Mouse (Mus musculus) limb, embryonic 14.5 days (tissue): Measurements from ENCODE around the gene Col4a3. TPM values are rescaled to one million over a fixed set of nuclear protein-coding genes. Genes with fewer than 3 reads are reported as not detected.

Source experiments
- ATAC-seq: fragments of 200-750 bp; cut with Nextera tagmentation; 2 replicates; pipeline ENCODE4 v1.8.0; 2017; ENCODE audit warnings: low read depth, moderate number of reproducible peaks, moderate TSS enrichment; ENCODE audit not compliant: low FRiP score
- DNase-seq: peaks from one replicate; pipeline ENCODE4 v3.0.0-alpha.2; 2015; ENCODE audit warnings: low spot score
- H3K27ac ChIP-seq: fragments of 300-500 bp; sonication (generic); replicated peaks from 2 replicates; pipeline ENCODE4 v1.5.1; 2014; ENCODE audit warnings: low read depth, mild to moderate bottlenecking, low read length, moderate library complexity, mixed read lengths
- H3K27me3 ChIP-seq: fragments of 300-500 bp; sonication (generic); 2 replicates; pipeline ENCODE4 v1.6.1; 2014; ENCODE audit warnings: low read length, mixed read lengths; ENCODE audit not compliant: control insufficient read depth, insufficient read depth
- H3K36me3 ChIP-seq: fragments of 300-500 bp; sonication (generic); 2 replicates; pipeline ENCODE4 v1.6.1; 2014; ENCODE audit warnings: mild to moderate bottlenecking, low read length, moderate library complexity, mixed read lengths; ENCODE audit not compliant: control insufficient read depth, insufficient read depth
- H3K4me1 ChIP-seq: fragments of 300-500 bp; sonication (generic); 2 replicates; pipeline ENCODE4 v1.6.1; 2014; ENCODE audit warnings: antibody characterized with exemption, low read length, mixed read lengths; ENCODE audit not compliant: control insufficient read depth, insufficient read depth
- H3K4me2 ChIP-seq: fragments of 300-500 bp; sonication (generic); replicated peaks from 2 replicates; pipeline ENCODE4 v1.6.1; 2014; ENCODE audit warnings: low read depth, mild to moderate bottlenecking, low read length, moderate library complexity; ENCODE audit not compliant: severe bottlenecking
- H3K4me3 ChIP-seq: fragments of 300-500 bp; sonication (generic); replicated peaks from 2 replicates; pipeline ENCODE4 v1.5.1; 2014; ENCODE audit warnings: low read length
- H3K9ac ChIP-seq: fragments of 300-500 bp; sonication (generic); 2 replicates; pipeline ENCODE4 v1.6.1; 2014; ENCODE audit warnings: mild to moderate bottlenecking, low read depth, low read length, moderate library complexity; ENCODE audit not compliant: severe bottlenecking
- H3K9me3 ChIP-seq: fragments of 300-500 bp; sonication (generic); 2 replicates; pipeline ENCODE4 v1.6.1; 2016; ENCODE audit warnings: low read length; ENCODE audit not compliant: control insufficient read depth
- POLR2A ChIP-seq: fragments of 200-500 bp; IDR thresholded peaks from 2 replicates; pipeline ENCODE4 v1.8.0; 2012; ENCODE audit warnings: inconsistent platforms, mild to moderate bottlenecking, moderate library complexity, borderline replicate concordance; ENCODE audit not compliant: insufficient read depth, insufficient read length; ENCODE audit errors: extremely low read depth
- WGBS: fragments of 180-500 bp; shearing (Covaris S2); extraction: QIAGEN DNeasy Blood & Tissue Kit; methylation state at CpG from one replicate; pipeline ENCODE4 v1.1.7; 2014; 5-methylcytosine and 5-hydroxymethylcytosine counted together
- polyA plus RNA-seq, 2 experiments: library from polyadenylated mRNA; depleted of rRNA in 1 of 2; stranded (reverse) in 1 of 2; unstranded in 1 of 2; fragments of >200 nt; fragmentation: Nextera tagmentation in 1 of 2; extraction: Ambion mirVana in 1 of 2; gene quantifications; 2 replicates each; pipeline versions ENCODE4 v1.2.1 to v1.2.3; 2012 to 2014

Gene Col4a3
- polyA plus RNA-seq, 2 experiments = 0.03 to 0.04 TPM

DNA sequence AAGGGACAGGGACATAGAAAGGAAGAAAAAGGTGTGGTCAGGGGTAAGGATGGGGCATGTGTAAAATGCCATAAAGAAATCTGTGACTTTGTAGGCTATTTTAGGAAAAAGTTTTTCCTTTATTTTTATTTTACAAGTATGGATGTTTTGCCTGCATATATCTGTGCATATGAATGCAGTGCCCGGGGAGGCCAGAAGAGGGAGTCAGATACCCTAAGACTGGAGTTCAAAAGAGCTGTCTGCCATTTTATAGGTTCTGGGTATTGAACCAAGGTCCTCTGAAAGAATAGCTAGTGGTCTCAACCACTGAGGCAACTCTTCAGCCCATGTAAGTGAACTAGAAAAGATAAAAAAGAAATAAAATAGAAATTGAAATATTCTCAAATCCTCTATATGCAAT is 15.0 kb upstream of the Col4a3 start:
- Histone ChIP-seq H3K36me3 (no peaks in the 10 kb centered on the region), H3K27me3 (no peaks in the 10 kb centered on the region), H3K9ac (no peak overlapping the region), H3K4me3 (no peak overlapping the region), H3K27ac (no peak overlapping the region), H3K4me2 (no peak overlapping the region), H3K4me1 (no peaks in the 10 kb centered on the region), H3K9me3 (no peaks in the 10 kb centered on the region)
- no peak for DNase-seq
- TF ChIP-seq POLR2A = no peak
- 72% methylated on average over 1 of the region's 1 CpGs for WGBS
- no peak for ATAC-seq

DNA sequence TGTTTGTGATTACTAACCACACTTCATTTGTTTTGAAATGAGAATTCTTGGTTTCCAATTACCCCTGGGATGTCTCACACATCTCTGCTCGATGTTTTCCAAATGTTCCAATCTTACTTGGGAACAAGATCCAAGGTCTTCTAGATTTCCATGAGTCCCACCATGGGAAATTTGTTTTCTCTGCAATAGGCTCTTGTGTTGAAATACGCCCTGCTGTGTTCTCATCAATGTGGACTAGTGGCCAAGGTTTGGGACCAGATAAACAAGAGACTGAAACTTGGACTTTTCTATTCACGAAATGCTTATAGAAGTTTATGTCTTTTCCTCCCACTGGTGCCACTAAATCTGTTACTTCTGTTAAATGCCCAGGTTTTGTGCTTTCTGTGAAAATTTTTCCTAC is 11.0 kb upstream of the Col4a3 start:
- no peaks in the 10 kb centered on the region for H3K27me3 ChIP-seq
- H3K36me3 ChIP-seq = no peaks in the 10 kb centered on the region
- no peak for TF ChIP-seq POLR2A
- H3K4me1 ChIP-seq = peaks cover 4% of the 10 kb centered on the region; the same call in 1 of the 2 replicates
- no peak overlapping the region for H3K27ac ChIP-seq
- no peak for ATAC-seq
- no peaks in the 10 kb centered on the region for H3K9me3 ChIP-seq
- no peak overlapping the region for H3K4me2 ChIP-seq
- H3K4me3 ChIP-seq = no peak overlapping the region
- H3K9ac ChIP-seq = no peak overlapping the region
- no peak for DNase-seq
- WGBS = 82% methylated on average over 3 of the region's 3 CpGs

DNA sequence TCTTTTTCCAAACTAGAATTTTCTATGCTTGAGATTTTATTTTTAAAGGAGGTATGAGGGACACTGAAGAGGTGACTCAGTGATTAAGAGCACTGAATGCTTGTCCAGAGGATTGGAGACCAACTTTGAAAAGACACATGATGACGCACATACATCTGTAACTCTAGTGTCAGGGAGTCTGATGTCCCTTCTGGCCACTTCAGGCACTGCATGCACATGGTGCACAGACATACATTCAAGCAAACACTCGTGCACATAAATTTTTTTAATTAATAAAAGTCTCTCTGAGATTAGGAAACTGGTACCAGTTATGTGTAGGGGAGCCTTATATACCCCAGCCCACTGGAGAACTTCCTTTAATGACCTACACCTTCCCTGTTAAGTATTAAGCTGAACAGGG is 10.5 kb upstream of the Col4a3 start:
- Histone ChIP-seq H3K9me3 (no peaks in the 10 kb centered on the region), H3K27ac (no peak overlapping the region), H3K4me2 (no peak overlapping the region), H3K27me3 (no peaks in the 10 kb centered on the region), H3K4me1 (peaks cover 4% of the 10 kb centered on the region; the same call in 1 of the 2 replicates), H3K4me3 (no peak overlapping the region), H3K9ac (no peak overlapping the region), H3K36me3 (no peaks in the 10 kb centered on the region)
- 73% methylated on average over 2 of the region's 2 CpGs for WGBS
- DNase-seq = no peak
- no peak for TF ChIP-seq POLR2A
- no peak for ATAC-seq

DNA sequence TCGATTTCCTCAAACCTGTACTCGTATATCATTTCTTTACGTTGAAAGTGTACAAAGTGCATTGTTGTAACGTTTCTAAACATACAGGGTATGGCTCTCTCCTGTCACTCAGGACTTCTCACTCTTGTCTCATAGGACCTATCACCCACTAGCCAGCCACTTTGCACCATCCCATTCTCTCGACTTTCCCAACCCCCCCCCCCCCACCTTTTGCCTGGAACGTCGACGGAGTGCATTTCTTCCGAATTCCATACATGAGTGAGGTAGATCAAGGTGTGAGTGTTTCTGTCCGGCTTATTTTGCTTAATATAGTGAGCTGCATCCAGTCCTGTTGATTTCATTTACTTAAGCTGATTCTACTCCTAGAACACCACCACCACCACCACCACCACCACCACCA is 9.4 kb upstream of the Col4a3 start:
- no peak for DNase-seq
- WGBS = 85% methylated on average over 10 of the region's 10 CpGs
- H3K27ac ChIP-seq = no peak overlapping the region
- no peak for ATAC-seq
- H3K36me3 ChIP-seq = no peaks in the 10 kb centered on the region
- no peak overlapping the region for H3K4me3 ChIP-seq
- H3K9me3 ChIP-seq = no peaks in the 10 kb centered on the region
- peaks cover 4% of the 10 kb centered on the region; the same call in 1 of the 2 replicates for H3K4me1 ChIP-seq
- H3K9ac ChIP-seq = no peak overlapping the region
- no peak for TF ChIP-seq POLR2A
- H3K27me3 ChIP-seq = no peaks in the 10 kb centered on the region
- H3K4me2 ChIP-seq = no peak overlapping the region

DNA sequence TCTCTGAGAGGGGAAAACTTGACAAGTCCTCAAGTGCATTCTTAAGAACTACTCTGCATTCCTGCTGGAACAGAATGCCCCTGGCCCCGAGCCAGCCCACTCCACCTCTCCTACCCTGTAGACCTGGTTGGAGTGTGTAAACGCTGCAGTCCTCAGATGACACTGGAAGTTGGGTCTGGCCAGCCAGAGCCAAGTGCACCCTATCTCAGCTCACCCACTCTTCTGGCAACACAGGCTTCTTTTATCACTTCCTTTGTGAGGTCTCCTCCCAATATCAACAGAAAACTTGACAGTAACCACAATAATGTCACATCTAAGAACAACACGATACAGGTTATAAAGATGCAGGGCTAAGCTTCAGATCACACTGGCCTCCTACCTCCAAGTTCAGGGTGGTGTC is 8.8 kb upstream of the Col4a3 start:
- ATAC-seq = no peak
- H3K27me3 ChIP-seq = no peaks in the 10 kb centered on the region
- DNase-seq = peak; percentile 9
- H3K36me3 ChIP-seq = no peaks in the 10 kb centered on the region
- TF ChIP-seq POLR2A = no peak
- no peak overlapping the region for H3K27ac ChIP-seq
- no peak overlapping the region for H3K9ac ChIP-seq
- H3K9me3 ChIP-seq = no peaks in the 10 kb centered on the region
- peaks cover 4% of the 10 kb centered on the region; the same call in 1 of the 2 replicates for H3K4me1 ChIP-seq
- H3K4me2 ChIP-seq = no peak overlapping the region
- no peak overlapping the region for H3K4me3 ChIP-seq
- WGBS = 52% methylated on average over 3 of the region's 3 CpGs

DNA sequence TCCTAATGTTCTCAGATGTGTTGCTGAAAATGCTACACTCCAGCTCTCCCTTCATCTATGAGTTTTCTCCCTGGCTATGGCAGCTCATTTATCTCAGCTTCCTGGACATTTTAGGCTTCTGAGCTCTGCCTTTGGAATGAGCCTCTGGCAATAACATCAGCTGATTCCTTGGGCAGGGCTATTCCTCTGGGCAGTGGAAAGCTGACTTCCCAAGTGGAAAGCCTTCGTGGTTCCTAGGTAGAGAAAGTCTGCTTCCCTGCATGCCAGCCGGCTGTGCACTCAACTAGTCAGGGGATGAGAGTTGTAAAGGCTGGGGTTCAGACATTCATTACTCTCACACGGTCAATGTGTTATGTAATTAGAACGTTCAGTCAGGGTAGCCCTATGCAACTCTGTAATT is 8.4 kb upstream of the Col4a3 start:
- DNase-seq (no peak), ATAC-seq (no peak)
- TF ChIP-seq POLR2A = no peak
- Histone ChIP-seq H3K9me3 (no peaks in the 10 kb centered on the region), H3K4me1 (peaks cover 4% of the 10 kb centered on the region; the same call in 1 of the 2 replicates), H3K27ac (no peak overlapping the region), H3K4me2 (no peak overlapping the region), H3K4me3 (no peak overlapping the region), H3K9ac (no peak overlapping the region), H3K36me3 (no peaks in the 10 kb centered on the region), H3K27me3 (no peaks in the 10 kb centered on the region)
- WGBS = 57% methylated on average over 4 of the region's 4 CpGs
